Mouse (Mus musculus) erythroblast, embryonic 14.5 days (primary cell): ENCODE data around the gene Cdca7l.

ENCODE experiments used
- GATA1 ChIP-seq: IDR thresholded peaks from 2 replicates; pipeline ENCODE4 v1.6.1; 2012; ENCODE audit warnings: low read length, inconsistent platforms, mixed read lengths
- TAL1 ChIP-seq: IDR thresholded peaks from 3 replicates; pipeline ENCODE4 v1.6.1; 2012; ENCODE audit warnings: low read length, inconsistent platforms, mixed read lengths

- TF ChIP-seq GATA1 (no peak), TAL1 (no peak)
These were observed 2.4 kb downstream of the Cdca7l start for GRCm38 (mm10) chr12:117806470-117806869.
